Mouse (Mus musculus): ENCODE measurements around the gene Tmprss5.

Tmprss5 gene

GRCm38 (mm10) chr9:49081107-49081506, at the start of gene Tmprss5:
Gene Tmprss5, plus strand, starts transcription at chr9:49081260.
- DNase-seq (ENCODE audit: low spot score in 2 of 2): no peak

GRCm38 (mm10) chr9:49034764-49035163, 46.3 kb upstream of the Tmprss5 start:
- peak in 1 of 2 experiments; percentile 34 for DNase-seq (ENCODE audit: low spot score in 2 of 2)

GRCm38 (mm10) chr9:49050901-49051300, 30.2 kb upstream of the Tmprss5 start:
- no peak for DNase-seq (ENCODE audit: low spot score in 2 of 2)

- DNase-seq (ENCODE audit: low spot score in 2 of 2): peak; percentile 73 to 76
Observed at GRCm38 (mm10) chr9:49051349-49051748, 29.7 kb upstream of the Tmprss5 start.

- no peak for DNase-seq (ENCODE audit: low spot score in 2 of 2)
Observed at GRCm38 (mm10) chr9:49054028-49054427, 27.0 kb upstream of the Tmprss5 start.

- DNase-seq (ENCODE audit: low spot score in 2 of 2): peak; percentile 96 to 97
Observed at GRCm38 (mm10) chr9:49055333-49056205, 25.5 kb upstream of the Tmprss5 start, which contains the start of gene Zw10. Gene Zw10, plus strand, starts transcription at chr9:49055613.

GRCm38 (mm10) chr9:49076847-49077246, 4.2 kb upstream of the Tmprss5 start:
- no peak for DNase-seq (ENCODE audit: low spot score in 2 of 2)

GRCm38 (mm10) chr9:49081561-49081960, 501 bp downstream of the Tmprss5 start:
- DNase-seq (ENCODE audit: low spot score in 2 of 2): peak; percentile 81 to 87

- no peak for DNase-seq (ENCODE audit: low spot score in 2 of 2)
Observed at GRCm38 (mm10) chr9:49087317-49087716, 6.3 kb downstream of the Tmprss5 start.

GRCm38 (mm10) chr9:49098871-49099270, 17.8 kb downstream of the Tmprss5 start:
- DNase-seq (ENCODE audit: low spot score in 2 of 2): no peak

GRCm38 (mm10) chr9:49102328-49102727, 21.3 kb downstream of the Tmprss5 start:
- DNase-seq (ENCODE audit: low spot score in 2 of 2): peak; percentile 32 to 33

- no peak for DNase-seq (ENCODE audit: low spot score in 2 of 2)
Observed at GRCm38 (mm10) chr9:49109101-49109500, 28.0 kb downstream of the Tmprss5 start.

GRCm38 (mm10) chr9:49110476-49111220, 29.6 kb downstream of the Tmprss5 start:
- no peak for DNase-seq (ENCODE audit: low spot score in 2 of 2)

- no peak for DNase-seq (ENCODE audit: low spot score in 2 of 2)
Observed at GRCm38 (mm10) chr9:49111296-49111695, 30.2 kb downstream of the Tmprss5 start.

GRCm38 (mm10) chr9:49118271-49118825, 37.3 kb downstream of the Tmprss5 start:
- DNase-seq (ENCODE audit: low spot score in 2 of 2): no peak

- no peak for DNase-seq (ENCODE audit: low spot score in 2 of 2)
Observed at GRCm38 (mm10) chr9:49119759-49120158, 38.7 kb downstream of the Tmprss5 start.

- DNase-seq (ENCODE audit: low spot score in 2 of 2): peak in 1 of 2 experiments; percentile 13
Observed at GRCm38 (mm10) chr9:49125706-49126105, 44.6 kb downstream of the Tmprss5 start.

- no peak for DNase-seq (ENCODE audit: low spot score in 2 of 2)
Observed at GRCm38 (mm10) chr9:49130514-49131010, 49.5 kb downstream of the Tmprss5 start.

- no peak for DNase-seq (ENCODE audit: low spot score in 2 of 2)
Observed at GRCm38 (mm10) chr9:49143841-49144240, 62.8 kb downstream of the Tmprss5 start.

GRCm38 (mm10) chr9:49145776-49146175, 64.7 kb downstream of the Tmprss5 start:
- DNase-seq (ENCODE audit: low spot score in 2 of 2): no peak

- no peak for DNase-seq (ENCODE audit: low spot score in 2 of 2)
Observed at GRCm38 (mm10) chr9:49147031-49147430, 66.0 kb downstream of the Tmprss5 start.
